Mouse (Mus musculus): ENCODE results near the gene Srp68. TPM values are rescaled to one million over a fixed set of nuclear protein-coding genes. Genes with fewer than 3 reads are reported as not detected.

The Srp68 gene
- 35.1 TPM for polyA plus RNA-seq (2015; fragmentation: Illumina TruSeq; extraction: RNeasy Lipid Tissue Mini Kit (QIAGEN cat#74804); ENCODE audit: insufficient read depth, low replicate concordance)

DNA sequence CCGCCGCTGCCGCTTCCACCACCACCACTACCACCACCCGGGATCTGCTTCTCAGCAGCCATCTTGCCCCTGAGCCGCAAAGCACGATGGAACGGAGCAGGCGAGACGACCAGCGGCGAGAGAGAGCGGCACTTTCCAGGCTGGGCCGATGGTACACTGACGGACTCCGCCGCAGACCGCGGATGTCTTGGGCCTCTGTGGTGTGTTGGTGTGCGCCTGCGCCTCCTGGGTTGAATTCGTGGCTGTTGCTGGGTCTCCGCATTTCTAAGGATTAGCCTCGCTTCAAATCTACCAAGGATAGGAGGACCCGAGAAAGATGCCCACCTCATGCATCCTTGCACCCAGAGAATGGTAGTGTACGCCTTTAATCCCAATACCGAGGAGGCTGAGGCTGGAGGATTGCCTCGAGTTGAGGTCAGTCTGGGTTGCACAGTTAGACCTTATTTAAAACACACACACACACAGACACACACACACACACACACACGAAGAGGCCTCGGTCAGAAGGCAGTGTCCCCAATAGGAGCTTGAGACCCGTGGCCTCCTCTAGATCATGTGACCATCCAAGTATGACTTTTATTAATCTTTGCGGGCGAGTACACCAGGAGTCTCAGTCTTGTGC is at the start of gene Srp68:
Gene Srp68 (minus strand): TSS at position 173 of the 622 bp plus-strand sequence.

DNA sequence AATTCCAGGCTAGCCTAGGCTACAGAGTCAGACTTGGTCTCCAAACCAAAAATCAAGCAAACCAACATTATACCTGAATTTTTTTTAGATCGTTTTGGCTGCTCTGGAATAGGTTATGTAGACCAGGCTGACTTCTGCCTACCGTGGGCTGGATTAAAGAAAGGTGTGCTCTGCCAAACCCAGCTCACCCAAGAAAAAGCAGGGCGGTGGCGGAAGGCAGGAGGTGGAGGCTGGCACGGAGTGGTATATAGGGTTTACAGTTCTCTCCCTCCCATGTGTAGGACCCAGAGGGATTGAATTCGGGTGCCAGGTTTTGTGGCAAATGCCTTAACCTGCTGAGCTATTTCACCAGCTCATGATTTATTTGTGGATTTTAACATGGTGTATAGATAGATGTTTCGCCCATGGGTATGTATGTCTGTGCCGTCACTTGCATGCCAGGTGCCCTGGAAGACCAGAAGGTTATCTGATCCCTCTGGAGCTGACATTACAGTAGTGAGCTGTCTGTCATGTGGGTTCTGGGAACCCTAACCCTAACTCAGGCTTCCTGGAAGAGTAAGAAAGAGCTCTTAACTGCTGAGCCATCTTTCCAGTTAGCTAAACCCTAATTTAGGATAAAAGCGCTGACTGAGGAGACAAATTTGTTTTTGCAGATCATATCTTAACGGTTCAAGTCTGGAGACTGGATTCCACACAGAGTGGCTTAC is 33.2 kb upstream of the Srp68 start, which contains the start of gene Exoc7:
Gene Exoc7 (minus strand): TSS at position 215 of the 707 bp plus-strand sequence.

DNA sequence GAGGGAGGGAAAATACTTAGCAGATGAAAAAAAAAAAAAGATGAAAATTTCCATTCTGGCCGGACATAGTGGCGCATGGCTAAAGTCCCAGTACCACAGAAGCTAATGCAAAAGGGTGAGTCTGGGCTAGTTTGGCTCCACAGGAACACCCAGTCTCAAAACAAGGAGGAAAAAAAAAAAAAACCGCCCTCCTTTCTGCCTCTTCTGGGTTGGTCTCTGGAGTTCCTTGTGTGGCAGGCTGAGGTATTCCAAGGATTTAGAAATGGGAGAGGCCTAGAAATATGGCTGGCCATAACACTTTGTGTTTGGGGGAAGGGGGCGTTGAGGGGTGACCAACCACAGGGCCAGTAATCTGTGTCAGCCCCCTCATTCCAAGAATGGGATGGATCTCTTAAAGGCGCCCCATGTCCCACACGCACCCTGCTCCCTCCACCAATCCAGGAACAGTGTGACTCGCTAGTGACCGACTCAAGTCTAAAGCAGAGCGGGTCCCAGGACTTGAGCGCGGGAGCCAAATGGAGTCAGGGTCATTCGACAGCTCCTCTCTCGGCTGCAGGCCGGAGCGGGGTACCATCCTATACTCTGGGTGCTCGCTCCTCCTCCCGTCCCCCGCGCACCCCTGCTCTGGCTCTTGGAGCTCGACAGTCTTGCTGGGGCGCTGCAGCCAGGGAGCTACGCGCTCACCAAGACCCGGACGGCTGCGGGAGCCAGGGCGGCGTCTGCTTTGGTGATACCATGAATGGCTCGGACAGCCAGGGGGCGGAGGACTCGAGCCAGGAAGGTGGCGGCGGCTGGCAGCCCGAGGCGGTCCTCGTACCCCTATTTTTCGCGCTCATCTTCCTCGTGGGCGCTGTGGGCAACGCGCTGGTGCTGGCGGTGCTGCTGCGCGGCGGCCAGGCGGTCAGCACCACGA is 7.0 kb upstream of the Srp68 start, which contains the start of gene Galr2:
Gene Galr2 (plus strand): TSS at position 189 of the 913 bp plus-strand sequence.

DNA sequence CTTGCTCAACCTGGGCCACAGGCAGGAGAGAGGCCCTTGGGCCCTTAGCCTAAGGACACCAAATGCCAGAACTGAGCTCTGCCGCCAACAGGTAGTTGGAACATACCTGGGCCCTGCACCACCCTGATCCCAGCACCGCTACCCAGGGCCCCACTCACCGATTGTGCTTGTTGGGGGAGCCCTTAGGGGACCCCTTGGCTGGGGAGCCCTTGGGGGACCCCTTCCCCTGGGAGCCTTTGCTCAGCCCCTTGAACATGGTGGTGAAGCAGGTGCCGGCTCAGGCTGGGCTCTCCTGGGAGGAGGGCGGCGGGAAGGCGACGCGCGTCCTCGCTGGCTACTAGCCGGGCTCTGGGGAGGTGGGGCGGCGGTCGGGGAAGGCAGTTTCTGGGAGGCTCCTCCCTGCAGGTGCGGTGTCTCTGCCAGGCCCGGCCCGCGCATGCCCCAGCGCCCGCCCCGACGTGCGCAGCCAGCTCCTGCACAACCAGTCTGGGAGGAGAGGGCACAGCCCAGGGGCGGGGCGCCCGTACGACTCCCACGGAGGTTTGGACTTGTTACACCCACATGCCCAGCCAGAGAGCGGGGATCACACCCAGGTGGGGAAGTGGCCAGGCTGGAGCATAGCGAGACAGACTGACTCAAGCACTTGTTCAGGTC is 36.1 kb downstream of the Srp68 start, which contains the start of gene Evpl:
Gene Evpl (minus strand): TSS at position 336 of the 654 bp plus-strand sequence.

DNA sequence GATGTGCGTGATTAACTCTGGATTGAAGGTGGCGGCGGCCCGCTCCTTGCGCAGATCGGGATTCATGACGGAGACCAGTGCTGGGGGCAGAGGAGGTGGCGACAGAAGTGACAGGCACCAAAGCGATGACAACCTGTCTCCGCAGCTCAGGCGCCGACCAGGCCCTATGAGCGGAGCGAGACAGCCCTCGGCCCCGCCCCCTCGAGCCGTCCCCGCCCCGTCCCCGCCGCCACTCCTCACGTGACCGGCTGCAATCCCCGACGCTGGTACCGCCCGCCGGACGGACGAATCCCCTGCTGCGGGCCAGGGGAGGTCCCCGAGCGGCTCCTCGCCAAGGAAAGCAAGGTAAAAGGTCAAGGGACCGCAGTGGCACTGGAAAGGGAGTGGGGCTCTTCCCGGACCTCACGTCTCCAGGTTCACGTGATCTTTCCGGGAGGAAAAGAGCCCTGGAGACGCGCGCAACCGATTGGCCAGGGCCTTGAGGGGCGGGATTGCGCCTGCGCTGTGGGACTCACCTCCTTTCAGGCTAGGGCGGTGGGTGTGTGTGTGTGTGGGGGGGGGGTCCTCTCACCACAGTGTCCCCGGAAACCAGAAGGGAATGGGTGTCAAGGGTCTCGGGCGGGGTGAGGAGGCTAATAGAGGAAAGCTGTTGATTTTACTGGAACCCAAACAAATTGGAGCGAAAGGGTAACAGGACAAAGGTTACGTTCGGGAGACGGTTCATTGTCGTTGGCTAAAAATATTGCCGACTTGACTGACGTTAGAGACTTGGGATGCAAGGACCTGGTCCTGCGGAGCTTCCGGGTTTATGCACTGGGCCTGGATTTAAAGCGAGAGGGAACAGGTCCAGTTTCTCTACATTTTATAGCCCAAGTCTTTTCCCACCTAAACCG is 75.1 kb downstream of the Srp68 start, which contains the start of the genes Ten1 and Acox1:
Gene Ten1 (plus strand): TSS at position 217 of the 893 bp plus-strand sequence.
Gene Acox1 (minus strand): TSS at position 407 of the 893 bp plus-strand sequence.

Other genes with a start within 250 kb of the Srp68 start
- gene H3f3b, start 246.3 kb downstream of the Srp68 start, polyA plus RNA-seq (2015; fragmentation: Illumina TruSeq; extraction: RNeasy Lipid Tissue Mini Kit (QIAGEN cat#74804); ENCODE audit: insufficient read depth, low replicate concordance), result 433 TPM
- gene Unk, start 243.9 kb downstream of the Srp68 start, polyA plus RNA-seq (2015; fragmentation: Illumina TruSeq; extraction: RNeasy Lipid Tissue Mini Kit (QIAGEN cat#74804); ENCODE audit: insufficient read depth, low replicate concordance), result 11.8 TPM
- gene Unc13d, start 196.3 kb downstream of the Srp68 start, polyA plus RNA-seq (2015; fragmentation: Illumina TruSeq; extraction: RNeasy Lipid Tissue Mini Kit (QIAGEN cat#74804); ENCODE audit: insufficient read depth, low replicate concordance), result 15.2 TPM
- 72.9 TPM for gene Wbp2, start 187.2 kb downstream of the Srp68 start, polyA plus RNA-seq (2015; fragmentation: Illumina TruSeq; extraction: RNeasy Lipid Tissue Mini Kit (QIAGEN cat#74804); ENCODE audit: insufficient read depth, low replicate concordance)
- gene Trim47, start 147.0 kb downstream of the Srp68 start, polyA plus RNA-seq (2015; fragmentation: Illumina TruSeq; extraction: RNeasy Lipid Tissue Mini Kit (QIAGEN cat#74804); ENCODE audit: insufficient read depth, low replicate concordance), result 4.4 TPM
- 30.2 TPM for gene Trim65, start 143.1 kb downstream of the Srp68 start, polyA plus RNA-seq (2015; fragmentation: Illumina TruSeq; extraction: RNeasy Lipid Tissue Mini Kit (QIAGEN cat#74804); ENCODE audit: insufficient read depth, low replicate concordance)
- 19.5 TPM for gene Mrpl38, start 135.3 kb downstream of the Srp68 start, polyA plus RNA-seq (2015; fragmentation: Illumina TruSeq; extraction: RNeasy Lipid Tissue Mini Kit (QIAGEN cat#74804); ENCODE audit: insufficient read depth, low replicate concordance)
- 15.1 TPM for gene Fbf1, start 106.1 kb downstream of the Srp68 start, polyA plus RNA-seq (2015; fragmentation: Illumina TruSeq; extraction: RNeasy Lipid Tissue Mini Kit (QIAGEN cat#74804); ENCODE audit: insufficient read depth, low replicate concordance)
- 21.5 TPM for gene Ten1, start 75.4 kb downstream of the Srp68 start, polyA plus RNA-seq (2015; fragmentation: Illumina TruSeq; extraction: RNeasy Lipid Tissue Mini Kit (QIAGEN cat#74804); ENCODE audit: insufficient read depth, low replicate concordance)
- 34.2 TPM for gene Acox1, start 75.2 kb downstream of the Srp68 start, polyA plus RNA-seq (2015; fragmentation: Illumina TruSeq; extraction: RNeasy Lipid Tissue Mini Kit (QIAGEN cat#74804); ENCODE audit: insufficient read depth, low replicate concordance)
- gene Evpl, start 36.1 kb downstream of the Srp68 start, polyA plus RNA-seq (2015; fragmentation: Illumina TruSeq; extraction: RNeasy Lipid Tissue Mini Kit (QIAGEN cat#74804); ENCODE audit: insufficient read depth, low replicate concordance), result not detected
- not detected for gene Galr2, start 6.7 kb upstream of the Srp68 start, polyA plus RNA-seq (2015; fragmentation: Illumina TruSeq; extraction: RNeasy Lipid Tissue Mini Kit (QIAGEN cat#74804); ENCODE audit: insufficient read depth, low replicate concordance)
- gene Exoc7, start 33.0 kb upstream of the Srp68 start, polyA plus RNA-seq (2015; fragmentation: Illumina TruSeq; extraction: RNeasy Lipid Tissue Mini Kit (QIAGEN cat#74804); ENCODE audit: insufficient read depth, low replicate concordance), result 29.0 TPM
- 0.11 TPM for gene Foxj1, start 61.2 kb upstream of the Srp68 start, polyA plus RNA-seq (2015; fragmentation: Illumina TruSeq; extraction: RNeasy Lipid Tissue Mini Kit (QIAGEN cat#74804); ENCODE audit: insufficient read depth, low replicate concordance)
- 14.8 TPM for gene Rnf157, start 138.8 kb upstream of the Srp68 start, polyA plus RNA-seq (2015; fragmentation: Illumina TruSeq; extraction: RNeasy Lipid Tissue Mini Kit (QIAGEN cat#74804); ENCODE audit: insufficient read depth, low replicate concordance)
- 21.9 TPM for gene Ubald2, start 159.9 kb upstream of the Srp68 start, polyA plus RNA-seq (2015; fragmentation: Illumina TruSeq; extraction: RNeasy Lipid Tissue Mini Kit (QIAGEN cat#74804); ENCODE audit: insufficient read depth, low replicate concordance)
- not detected for gene Qrich2, start 192.0 kb upstream of the Srp68 start, polyA plus RNA-seq (2015; fragmentation: Illumina TruSeq; extraction: RNeasy Lipid Tissue Mini Kit (QIAGEN cat#74804); ENCODE audit: insufficient read depth, low replicate concordance)
- gene Prpsap1, start 220.0 kb upstream of the Srp68 start, polyA plus RNA-seq (2015; fragmentation: Illumina TruSeq; extraction: RNeasy Lipid Tissue Mini Kit (QIAGEN cat#74804); ENCODE audit: insufficient read depth, low replicate concordance), result 72.5 TPM